26 mouse cellular contexts compared by ENCODE assay signal in genomic region chr8:71478943-71479342, GRCm38 (mm10).
"Had no signal": no experiment of that assay in that cellular context is flagged by ENCODE, and none has a peak within 500 bp of the region (broad histone marks: within the 10 kb centered on the region; RNA-seq: fewer than 3 reads in every experiment).

No protein-coding gene starts in this region.

- H3K9ac ChIP-seq: heart, embryonic 13.5 days; heart, embryonic 15.5 days; hindbrain, embryonic 15.5 days; intestine, embryonic 15.5 days; kidney, embryonic 15.5 days; limb, embryonic 13.5 days; limb, embryonic 15.5 days; liver, embryonic 12.5 days; liver, embryonic 14.5 days had no signal

- H3K27ac ChIP-seq: gastrocnemius, adult 2 months; heart, adult 2 months; heart, embryonic 13.5 days; heart, embryonic 15.5 days; hindbrain, embryonic 15.5 days; intestine, embryonic 15.5 days; kidney, embryonic 15.5 days; kidney, postnatal 0 days; limb, embryonic 13.5 days; limb, embryonic 15.5 days; liver, embryonic 12.5 days; liver, embryonic 14.5 days had no signal

- H3K9me3 ChIP-seq: heart, embryonic 13.5 days; heart, embryonic 15.5 days; hindbrain, embryonic 15.5 days; intestine, embryonic 15.5 days; kidney, embryonic 15.5 days; limb, embryonic 13.5 days; limb, embryonic 15.5 days; liver, embryonic 12.5 days had no signal

- H3K27me3 ChIP-seq: hindbrain, embryonic 15.5 days; intestine, embryonic 15.5 days; kidney, embryonic 15.5 days; limb, embryonic 13.5 days; limb, embryonic 15.5 days had no signal

- ATAC-seq: inflammation-experienced regulatory T-cells, adult 6 months; intestine, embryonic 15.5 days; intestine, postnatal 0 days; liver, embryonic 12.5 days had no signal

- H3K4me2 ChIP-seq: heart, embryonic 11.5 days; heart, embryonic 13.5 days; heart, embryonic 15.5 days; hindbrain, embryonic 15.5 days; intestine, embryonic 15.5 days; kidney, embryonic 15.5 days; limb, embryonic 13.5 days; limb, embryonic 15.5 days; liver, embryonic 12.5 days had no signal

- H3K4me3 ChIP-seq: gastrocnemius, adult 2 months; heart, adult 2 months; heart, embryonic 13.5 days; heart, embryonic 15.5 days; hindbrain, embryonic 15.5 days; intestine, embryonic 15.5 days; kidney, embryonic 15.5 days; limb, embryonic 13.5 days; limb, embryonic 15.5 days; liver, embryonic 12.5 days had no signal

- DNase-seq: gastrocnemius, adult 2 months; gastrocnemius, postnatal 10 days; gastrocnemius, postnatal 25 days; heart, postnatal 14 days; heart, postnatal 4 days; kidney, adult 2 months; kidney, adult 9 months; kidney, postnatal 14 days; kidney, postnatal 36 days; layer of hippocampus, adult 9-11 months; layer of hippocampus, postnatal 36 days; left cerebral cortex, postnatal 4 days had no signal
